Mouse (Mus musculus): Measurements from ENCODE around the gene Wap. TPM values are rescaled to one million over a fixed set of nuclear protein-coding genes. Genes with fewer than 3 reads are reported as not detected.

The Wap gene
- total RNA-seq (2014; rRNA removed; ENCODE audit: low replicate concordance) = not detected in 2 replicates
- not detected in 2 replicates for polyA plus RNA-seq (2015; fragmentation: Nextera tagmentation; extraction: Ambion mirVana)

DNA sequence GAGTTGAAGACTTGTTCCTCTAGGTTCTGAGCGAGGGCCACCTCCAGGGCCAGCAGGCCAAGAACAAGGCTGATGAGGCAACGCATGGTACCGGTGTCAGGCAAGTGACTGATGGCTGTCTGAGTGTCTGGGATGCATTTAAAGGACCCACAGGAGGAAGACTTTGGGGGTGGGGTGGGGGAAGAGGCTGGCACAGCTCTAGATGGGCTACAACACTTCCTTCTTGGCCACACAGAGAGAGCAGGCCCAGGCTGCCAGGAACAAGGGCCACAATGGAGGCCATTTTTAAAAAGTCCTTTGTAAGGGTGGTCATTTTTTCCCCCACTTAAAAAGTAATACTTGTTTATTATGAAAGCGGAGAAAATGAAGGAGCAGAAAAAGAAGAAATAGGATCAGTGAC is at the start of gene Wap:
TSS of gene Wap (minus strand) at position 101 of the 400 bp plus-strand sequence.
- Histone ChIP-seq H3K4me2 (ENCODE audit: low read depth, low read length) (no peak within 1 kb of the TSS), H3K4me1 (ENCODE audit: control insufficient read depth, insufficient read depth) (no peaks in the 10 kb centered on the region), H3K36me3 (replicated peaks; ENCODE audit: control insufficient read depth, insufficient read depth, low read length) (no peaks in the 10 kb centered on the region), H3K9ac (replicated peaks; ENCODE audit: low read depth, low read length) (no peak within 1 kb of the TSS), H3K4me3 (ENCODE audit: low read depth, low read length) (no peak within 1 kb of the TSS), H3K9me3 (replicated peaks; ENCODE audit: control insufficient read depth, low read length) (no peaks in the 10 kb centered on the region), H3K27ac (ENCODE audit: low read depth) (no peak within 1 kb of the TSS), H3K27me3 (ENCODE audit: control insufficient read depth, insufficient read depth, low read length) (no peaks in the 10 kb centered on the region)
- ATAC-seq (ENCODE audit: insufficient read depth, low read depth) (no peak), DNase-seq (ENCODE audit: low spot score) (no peak)
- 86% methylated on average over 4 of the region's 4 CpGs for WGBS
- TF ChIP-seq EP300 (IDR thresholded peaks at IDR 0.05; ENCODE audit: low read depth) = no peak

DNA sequence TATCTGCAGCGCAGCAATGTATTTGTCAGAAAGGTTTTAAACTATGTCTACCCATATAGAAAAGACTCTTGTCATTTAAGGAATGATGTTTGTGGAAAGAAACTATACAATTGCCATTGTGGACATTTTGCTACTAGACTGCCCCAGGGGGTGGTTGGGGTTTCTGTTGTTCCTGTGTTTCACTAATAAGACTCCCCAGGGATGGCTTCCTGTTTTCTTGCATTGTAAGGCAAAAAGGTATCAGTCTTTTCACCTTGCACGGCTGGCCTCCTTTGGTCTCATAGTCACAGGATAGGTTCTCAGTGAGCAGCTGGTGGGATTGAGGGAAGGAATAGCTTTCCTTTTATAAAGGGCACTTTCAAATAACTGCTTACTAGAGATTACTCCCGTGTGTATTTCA is 46.3 kb upstream of the Wap start:
- ATAC-seq (ENCODE audit: insufficient read depth, low read depth) (no peak), DNase-seq (ENCODE audit: low spot score) (no peak)
- no peaks in the 10 kb centered on the region for H3K27me3 ChIP-seq (ENCODE audit: control insufficient read depth, insufficient read depth, low read length)
- H3K9me3 ChIP-seq (replicated peaks; ENCODE audit: control insufficient read depth, low read length) = peaks cover 9% of the 10 kb centered on the region; the same call in 1 of the 2 replicates
- H3K4me1 ChIP-seq (ENCODE audit: control insufficient read depth, insufficient read depth) = peaks cover 3% of the 10 kb centered on the region; the same call in 1 of the 2 replicates
- H3K9ac ChIP-seq (replicated peaks; ENCODE audit: low read depth, low read length) = no peak overlapping the region
- 65% methylated on average over 3 of the region's 3 CpGs for WGBS
- TF ChIP-seq CTCF (IDR thresholded peaks at IDR 0.05; ENCODE audit: low read depth) (no peak), EP300 (IDR thresholded peaks at IDR 0.05; ENCODE audit: low read depth) (no peak)
- H3K4me3 ChIP-seq (ENCODE audit: low read depth, low read length) = no peak overlapping the region
- H3K4me2 ChIP-seq (ENCODE audit: low read depth, low read length) = no peak overlapping the region
- no peaks in the 10 kb centered on the region for H3K36me3 ChIP-seq (replicated peaks; ENCODE audit: control insufficient read depth, insufficient read depth, low read length)
- no peak overlapping the region for H3K27ac ChIP-seq (ENCODE audit: low read depth)

DNA sequence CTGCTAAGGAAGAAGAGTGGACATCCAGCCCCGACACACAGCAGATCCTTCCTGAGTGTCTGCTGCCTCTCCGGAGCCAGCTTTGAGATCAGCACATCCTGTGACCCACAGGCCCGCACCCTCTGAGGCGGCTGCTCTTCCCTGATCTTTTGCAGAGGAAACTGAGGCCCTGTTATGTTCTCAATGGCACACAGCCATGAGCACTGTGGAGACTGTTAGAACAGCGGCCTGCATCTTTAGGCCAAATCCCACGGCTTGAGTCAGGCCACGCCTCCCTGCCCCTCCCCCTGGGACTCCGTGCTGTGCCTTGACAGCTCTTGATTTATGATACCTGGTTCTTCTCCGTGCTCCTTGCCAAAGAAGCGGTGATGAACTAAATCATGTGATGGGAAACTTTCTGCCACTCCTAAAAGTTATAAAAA is 42.0 kb upstream of the Wap start:
- peak; percentile 58 for ATAC-seq (ENCODE audit: insufficient read depth, low read depth)
- no peaks in the 10 kb centered on the region for H3K36me3 ChIP-seq (replicated peaks; ENCODE audit: control insufficient read depth, insufficient read depth, low read length)
- no peak overlapping the region for H3K9ac ChIP-seq (replicated peaks; ENCODE audit: low read depth, low read length)
- peaks cover 3% of the 10 kb centered on the region; the same call in 1 of the 2 replicates for H3K4me1 ChIP-seq (ENCODE audit: control insufficient read depth, insufficient read depth)
- peak; percentile 37 for DNase-seq (ENCODE audit: low spot score)
- no peaks in the 10 kb centered on the region for H3K27me3 ChIP-seq (ENCODE audit: control insufficient read depth, insufficient read depth, low read length)
- peak overlapping the region; percentile 78 for H3K27ac ChIP-seq (ENCODE audit: low read depth)
- H3K4me2 ChIP-seq (ENCODE audit: low read depth, low read length) = peak overlapping the region; percentile 44
- peaks cover 9% of the 10 kb centered on the region; the same call in 1 of the 2 replicates for H3K9me3 ChIP-seq (replicated peaks; ENCODE audit: control insufficient read depth, low read length)
- WGBS = 28% methylated on average over 10 of the region's 10 CpGs
- H3K4me3 ChIP-seq (ENCODE audit: low read depth, low read length) = no peak overlapping the region
- TF ChIP-seq CTCF (IDR thresholded peaks at IDR 0.05; ENCODE audit: low read depth) (no peak), EP300 (IDR thresholded peaks at IDR 0.05; ENCODE audit: low read depth) (no peak)

DNA sequence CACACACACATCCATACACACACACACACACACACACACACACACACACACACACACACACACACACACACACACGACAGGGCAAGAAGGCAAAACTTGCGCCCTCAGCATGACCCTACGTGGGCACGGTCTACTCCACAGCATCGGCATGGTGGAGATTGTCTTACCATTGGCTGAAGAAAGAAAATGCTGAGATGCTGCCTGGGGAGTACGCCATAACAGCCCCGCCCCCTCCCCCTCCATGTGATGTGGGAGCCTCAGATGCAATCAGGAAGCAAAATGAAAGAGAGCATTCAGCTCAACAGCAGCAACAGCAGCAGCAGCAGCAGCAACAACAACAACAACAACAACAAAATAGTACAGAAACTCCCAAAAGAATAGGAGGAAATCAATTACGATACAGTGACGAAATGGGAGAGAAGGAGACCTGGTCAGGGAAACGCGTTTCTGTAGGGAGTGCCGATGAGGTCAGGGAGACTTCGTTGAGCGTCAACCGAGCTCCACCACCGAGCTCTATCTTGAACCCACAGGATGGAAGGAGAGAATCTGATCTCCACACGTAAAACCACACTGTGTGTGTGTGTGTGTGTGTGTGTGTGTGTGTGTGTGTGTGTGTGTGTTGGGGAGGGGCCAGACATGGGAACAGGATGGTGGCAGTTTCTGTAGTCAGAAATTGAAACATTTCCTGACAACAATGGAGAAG is 41.4 kb upstream of the Wap start:
- peak; percentile 43; the same call in 1 of the 2 replicates for ATAC-seq (ENCODE audit: insufficient read depth, low read depth)
- 50% methylated on average over 17 of the region's 17 CpGs for WGBS
- TF ChIP-seq CTCF (IDR thresholded peaks at IDR 0.05; ENCODE audit: low read depth) (no peak), EP300 (IDR thresholded peaks at IDR 0.05; ENCODE audit: low read depth) (0 out of 2 replicates have a peak, but pooled peaks have one; percentile 33)
- Histone ChIP-seq H3K36me3 (replicated peaks; ENCODE audit: control insufficient read depth, insufficient read depth, low read length) (no peaks in the 10 kb centered on the region), H3K9me3 (replicated peaks; ENCODE audit: control insufficient read depth, low read length) (peaks cover 9% of the 10 kb centered on the region; the same call in 1 of the 2 replicates), H3K27me3 (ENCODE audit: control insufficient read depth, insufficient read depth, low read length) (no peaks in the 10 kb centered on the region), H3K27ac (ENCODE audit: low read depth) (peak overlapping the region; percentile 78), H3K4me1 (ENCODE audit: control insufficient read depth, insufficient read depth) (peaks cover 3% of the 10 kb centered on the region; the same call in 1 of the 2 replicates), H3K4me3 (ENCODE audit: low read depth, low read length) (no peak overlapping the region), H3K4me2 (ENCODE audit: low read depth, low read length) (peak overlapping the region; percentile 44), H3K9ac (replicated peaks; ENCODE audit: low read depth, low read length) (no peak overlapping the region)
- DNase-seq (ENCODE audit: low spot score) = peak; percentile 15

DNA sequence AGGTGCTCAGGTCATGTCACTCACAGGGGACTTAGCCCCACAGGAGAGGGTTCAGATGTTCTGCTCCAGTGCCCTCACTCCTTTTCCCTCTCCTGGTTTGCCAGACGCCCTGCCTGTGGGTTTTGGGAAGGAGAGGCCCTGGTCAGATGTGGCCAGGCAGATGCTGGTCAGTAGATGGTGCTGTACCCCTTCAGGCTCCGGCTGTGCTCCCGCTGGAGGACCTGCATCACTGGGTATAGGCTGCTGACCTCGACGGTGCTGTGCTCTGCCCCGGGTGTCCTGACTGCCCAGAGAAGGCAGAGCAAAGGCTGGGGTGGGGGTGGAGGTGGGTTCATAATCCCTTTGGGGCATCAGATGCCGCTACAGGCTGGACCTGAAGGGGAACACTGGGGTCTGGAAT is 39.1 kb upstream of the Wap start:
- no peaks in the 10 kb centered on the region for H3K27me3 ChIP-seq (ENCODE audit: control insufficient read depth, insufficient read depth, low read length)
- peak; percentile 25 for DNase-seq (ENCODE audit: low spot score)
- peak; percentile 50; the same call in 1 of the 2 replicates for ATAC-seq (ENCODE audit: insufficient read depth, low read depth)
- no peak overlapping the region for H3K4me3 ChIP-seq (ENCODE audit: low read depth, low read length)
- no peak overlapping the region for H3K9ac ChIP-seq (replicated peaks; ENCODE audit: low read depth, low read length)
- H3K27ac ChIP-seq (ENCODE audit: low read depth) = no peak overlapping the region
- TF ChIP-seq CTCF (IDR thresholded peaks at IDR 0.05; ENCODE audit: low read depth) = peak; percentile 62
- TF ChIP-seq EP300 (IDR thresholded peaks at IDR 0.05; ENCODE audit: low read depth) = no peak
- H3K4me2 ChIP-seq (ENCODE audit: low read depth, low read length) = no peak overlapping the region
- no peaks in the 10 kb centered on the region; the same call in 1 of the 2 replicates for H3K9me3 ChIP-seq (replicated peaks; ENCODE audit: control insufficient read depth, low read length)
- no peaks in the 10 kb centered on the region for H3K36me3 ChIP-seq (replicated peaks; ENCODE audit: control insufficient read depth, insufficient read depth, low read length)
- WGBS = 23% methylated on average over 7 of the region's 7 CpGs
- H3K4me1 ChIP-seq (ENCODE audit: control insufficient read depth, insufficient read depth) = peaks cover 3% of the 10 kb centered on the region; the same call in 1 of the 2 replicates

Measured in heart, postnatal 0 days (tissue).